Mouse (Mus musculus) frontal cortex, adult 2 months (tissue): Measurements from ENCODE around the gene Chrna4. TPM values are rescaled to one million over a fixed set of nuclear protein-coding genes. Genes with fewer than 3 reads are reported as not detected.
A peak's percentile ranks its signal among the peaks of the same experiment; 100 is the strongest.

Experiments
- DNase-seq, 2 experiments: peaks; one replicate each; pipeline ENCODE4 v3.0.0; 2022; ENCODE audit warnings: low spot score in 1 of 2; ENCODE audit errors: extremely low spot score in 1 of 2
- polyA plus RNA-seq: library from polyadenylated mRNA; depleted of rRNA; stranded (reverse); fragments of >200 nt; gene quantifications from 2 replicates; pipeline ENCODE4 v1.2.3, GENCODE M21; 2012; rRNA removed

The Chrna4 gene
- polyA plus RNA-seq: 12.3 and 13.7 TPM in 2 replicates

DNA sequence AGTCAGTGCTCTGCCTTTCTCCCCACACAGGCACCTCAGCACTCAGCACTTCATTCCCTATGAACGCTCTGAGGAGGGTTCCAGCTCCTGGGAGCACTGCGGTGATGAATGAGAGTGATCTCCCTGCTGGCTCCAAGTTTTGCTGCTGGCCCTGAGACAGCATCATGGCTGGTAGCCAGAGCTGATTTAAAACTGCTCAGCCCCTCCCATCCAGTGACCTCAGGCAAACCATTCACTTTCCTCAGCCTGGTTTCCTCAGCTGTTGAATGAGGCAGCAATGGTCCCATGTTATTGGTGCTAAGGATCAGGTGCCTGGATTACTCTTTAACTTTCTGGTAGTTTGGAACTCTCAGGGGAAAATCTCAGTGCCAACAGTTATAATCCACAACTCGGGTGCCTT lies at the start of gene Chrna4:
Gene Chrna4 (minus strand): TSS at position 110 of the 400 bp plus-strand sequence.
- no peak for DNase-seq

DNA sequence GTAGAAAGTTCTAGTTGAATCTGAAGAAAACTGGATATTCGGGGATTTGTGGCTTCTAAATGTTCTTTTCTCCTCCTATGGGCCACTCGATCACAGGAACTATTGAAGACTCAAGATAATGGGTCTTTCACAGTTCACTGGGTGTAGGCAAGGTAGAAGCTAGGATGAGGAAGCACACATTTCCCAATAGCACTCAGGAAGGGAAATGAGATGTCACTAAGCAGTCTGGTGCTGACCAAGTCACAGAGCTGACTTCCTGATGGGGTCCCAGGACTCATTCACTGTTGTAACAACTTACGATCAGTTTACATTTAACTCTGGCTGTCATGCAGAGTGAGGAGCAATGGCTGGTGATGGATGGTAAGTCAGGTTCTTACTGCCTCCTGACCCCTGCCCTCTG lies 46.8 kb upstream of the Chrna4 start:
- no peak for DNase-seq

DNA sequence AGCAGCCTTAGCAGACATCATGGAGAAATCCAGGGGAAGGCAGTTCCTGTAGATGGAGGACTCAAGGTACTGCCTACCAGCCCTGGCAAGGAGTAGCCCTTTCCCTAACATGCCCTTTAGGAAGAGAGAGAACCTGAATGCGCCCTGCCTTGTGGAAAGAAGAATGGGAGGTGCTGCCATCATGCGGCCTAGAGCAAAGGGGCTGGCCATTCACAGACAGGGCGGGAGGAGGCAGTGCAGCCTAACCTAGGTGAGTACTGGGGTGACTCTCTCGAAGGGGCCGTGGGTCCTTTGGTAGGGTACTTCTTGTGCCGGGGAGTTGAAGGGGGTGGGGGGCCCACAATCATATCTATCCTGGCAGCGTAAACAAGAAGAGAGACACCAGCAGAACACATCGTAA lies 41.7 kb upstream of the Chrna4 start:
- DNase-seq: no peak

DNA sequence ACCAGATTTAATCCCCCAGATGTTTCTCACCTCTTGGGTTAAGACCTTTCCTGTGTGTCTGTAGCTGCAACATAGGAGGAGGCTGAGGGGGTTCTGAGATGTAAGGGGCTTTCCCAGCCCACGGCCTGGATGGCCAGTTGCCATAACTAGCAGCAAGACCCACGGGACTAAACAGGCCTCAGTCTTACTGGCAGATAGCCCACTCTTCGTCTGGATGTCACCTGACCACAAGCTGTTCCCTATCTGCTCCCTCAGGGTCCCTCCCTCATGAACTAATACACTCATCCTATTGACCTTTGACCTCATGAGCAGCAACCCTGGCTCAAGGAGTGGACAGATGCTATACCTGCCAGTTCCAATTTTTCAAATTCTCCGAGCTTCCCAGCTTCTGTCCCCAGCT lies 40.6 kb upstream of the Chrna4 start:
- DNase-seq: no peak

DNA sequence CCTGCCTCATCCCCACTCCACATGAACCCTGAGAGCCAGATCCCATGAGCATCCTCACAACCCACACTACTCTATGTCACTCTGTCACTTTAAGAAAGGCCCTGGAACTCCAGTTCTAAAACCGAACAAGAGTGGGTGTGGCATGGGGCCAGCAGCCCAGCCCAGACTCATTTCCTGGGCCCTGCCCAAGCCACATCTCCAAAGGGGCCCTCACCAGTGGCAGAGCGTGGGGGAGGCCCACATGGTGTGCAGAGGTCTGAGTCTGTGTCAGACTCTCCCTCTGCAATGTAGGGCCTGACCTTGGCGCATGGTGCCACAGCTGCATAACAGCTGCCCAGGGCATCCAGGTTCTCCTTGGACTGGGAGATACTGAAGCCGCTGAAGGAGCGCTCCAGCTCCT lies 37.5 kb upstream of the Chrna4 start:
- peak in 1 of 2 experiments; percentile 78 for DNase-seq

DNA sequence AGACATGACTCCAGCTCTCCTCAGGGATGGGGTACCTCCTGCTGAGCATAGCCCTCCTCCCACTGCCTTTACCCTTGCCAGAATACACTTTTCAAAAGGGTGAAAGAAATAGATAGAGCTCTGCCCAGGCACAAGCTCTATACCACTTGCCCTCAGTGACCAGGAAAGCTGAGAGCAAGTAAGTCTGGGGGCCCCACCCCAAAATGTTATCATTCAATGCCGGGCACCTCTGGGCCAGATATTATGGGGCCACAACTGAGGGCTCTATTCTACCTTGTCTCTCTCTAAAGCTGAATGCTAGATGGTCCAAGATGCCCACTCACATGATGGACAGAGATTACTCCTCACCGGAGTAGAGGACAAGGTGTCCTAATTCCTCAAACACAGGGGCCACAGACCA lies 36.2 kb upstream of the Chrna4 start:
- no peak for DNase-seq

DNA sequence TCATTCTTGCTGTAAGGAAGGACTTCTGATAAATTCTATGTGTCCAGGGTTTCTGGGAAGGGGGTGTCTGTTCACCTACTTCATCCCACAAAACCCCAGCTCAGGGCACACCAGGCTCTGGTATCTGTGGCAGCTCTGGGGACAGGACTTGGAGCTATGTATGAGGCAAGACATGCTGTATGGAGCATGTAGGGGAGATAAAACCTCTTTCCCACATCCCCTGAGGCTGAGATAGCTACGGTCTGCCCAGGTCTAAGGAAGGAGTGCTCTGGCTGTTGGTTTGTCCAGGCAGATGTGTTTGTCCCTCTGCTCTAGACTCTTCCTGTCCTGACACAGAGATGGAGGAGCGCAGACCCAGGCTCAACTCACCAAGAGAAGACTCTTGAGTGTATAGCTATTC lies 35.6 kb upstream of the Chrna4 start:
- DNase-seq: no peak

DNA sequence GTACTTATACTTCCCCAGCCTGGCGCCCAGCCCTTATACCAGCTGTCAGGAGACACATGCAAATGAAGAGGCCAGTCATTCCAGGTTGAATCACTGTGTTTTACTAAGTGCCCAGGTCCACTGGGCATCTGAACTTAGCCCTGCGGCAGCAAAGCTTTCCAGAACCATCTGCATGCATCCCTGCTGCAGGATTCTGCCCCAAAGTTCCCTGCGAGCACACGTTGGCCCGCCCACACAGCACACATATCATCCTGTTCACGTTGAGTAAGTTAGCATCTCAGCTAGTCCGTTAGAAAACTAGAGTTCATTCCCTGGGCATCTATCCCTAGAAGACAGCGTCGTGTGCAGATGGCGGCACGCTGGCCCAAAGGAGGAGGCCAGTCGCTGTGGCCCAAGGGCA lies 32.2 kb upstream of the Chrna4 start:
- no peak for DNase-seq

DNA sequence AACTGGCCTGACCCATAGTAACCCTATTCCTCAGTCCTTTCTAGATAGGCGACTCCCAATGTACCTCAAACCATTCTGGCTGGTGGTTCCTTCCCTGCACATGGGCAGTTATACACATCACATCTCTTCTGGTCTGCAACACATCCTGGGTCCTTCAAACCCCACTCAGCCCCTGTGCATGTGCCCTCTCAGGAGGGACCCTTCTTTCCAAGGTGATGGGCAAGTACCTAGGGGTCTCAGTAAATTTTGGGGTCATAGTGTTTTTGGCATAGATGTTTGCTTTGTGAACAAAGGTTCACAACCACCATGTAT lies 29.0 kb upstream of the Chrna4 start:
- no peak for DNase-seq

DNA sequence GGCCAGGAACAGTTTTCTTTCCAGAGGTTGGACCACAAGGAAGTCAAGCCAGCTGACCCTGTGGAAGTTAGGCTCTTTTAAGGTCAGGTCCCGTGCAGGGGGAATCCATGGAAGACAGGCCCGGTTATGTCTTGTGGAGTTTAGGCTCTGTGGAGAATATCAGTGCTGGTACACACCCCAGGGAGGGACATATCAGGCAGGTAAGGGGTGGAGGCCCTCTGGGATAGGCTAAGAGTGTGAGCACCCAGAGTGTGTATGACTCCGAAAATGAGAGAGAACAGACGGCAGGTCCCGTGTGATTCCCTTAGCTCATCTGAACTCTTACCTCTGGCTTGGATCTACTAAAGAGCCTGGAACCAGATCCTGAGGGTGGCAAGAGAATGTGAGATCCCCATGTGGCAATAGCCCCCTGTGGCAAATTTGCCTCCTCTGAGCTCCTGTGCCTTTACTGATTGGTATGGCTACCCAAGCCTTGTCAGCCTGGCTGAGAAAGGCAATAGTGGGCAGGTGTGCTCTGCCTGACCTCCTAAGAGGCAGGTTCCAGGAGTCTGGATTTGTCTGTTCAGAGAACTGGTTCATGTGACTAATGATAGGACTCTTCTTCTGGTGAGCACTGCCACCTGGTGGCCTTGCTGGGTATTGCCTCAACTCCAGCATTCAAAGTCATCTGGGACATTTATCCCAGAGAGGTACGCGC lies 28.5 kb upstream of the Chrna4 start:
- DNase-seq: peak; percentile 81 to 97

DNA sequence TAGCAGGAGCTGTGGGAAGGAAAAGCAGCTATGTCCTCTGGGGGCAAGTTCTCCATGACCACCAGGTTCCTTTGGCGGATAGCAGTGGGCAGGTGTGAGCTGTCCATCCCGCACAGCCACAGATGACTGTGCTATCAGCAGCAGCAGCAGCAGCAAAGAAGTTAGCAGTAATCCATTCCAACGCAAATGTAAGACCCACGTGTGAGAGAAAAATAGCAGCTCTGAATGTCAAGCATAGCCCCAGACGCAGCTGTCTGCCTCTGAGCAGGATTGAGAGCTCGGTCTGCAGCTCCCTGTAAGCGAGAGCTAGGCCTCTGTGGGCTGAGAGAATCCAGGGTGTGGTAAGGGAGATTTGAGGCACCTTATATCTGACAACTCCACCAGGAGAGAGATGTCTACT lies 26.8 kb upstream of the Chrna4 start:
- DNase-seq: peak; percentile 80 to 85

DNA sequence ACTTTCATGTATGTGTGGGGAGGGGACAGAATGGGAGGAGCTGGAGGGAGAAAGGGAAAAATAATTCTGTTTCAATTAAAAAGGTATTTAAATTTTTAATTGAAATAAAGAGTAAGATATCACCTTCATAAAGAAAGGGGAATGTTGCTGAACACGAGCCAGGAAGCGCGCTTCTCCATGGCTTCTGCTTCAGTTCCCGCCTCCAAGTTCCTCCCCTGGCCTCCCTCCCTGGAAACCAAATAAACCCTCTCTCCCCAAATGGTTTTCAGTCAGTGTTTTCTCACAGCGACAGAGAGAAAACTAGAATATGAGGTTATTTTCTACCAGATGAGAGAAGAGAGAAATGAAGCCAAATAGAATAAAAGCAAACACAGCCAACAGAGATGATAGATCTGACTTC lies 25.2 kb upstream of the Chrna4 start:
- peak in 1 of 2 experiments; percentile 63 for DNase-seq

DNA sequence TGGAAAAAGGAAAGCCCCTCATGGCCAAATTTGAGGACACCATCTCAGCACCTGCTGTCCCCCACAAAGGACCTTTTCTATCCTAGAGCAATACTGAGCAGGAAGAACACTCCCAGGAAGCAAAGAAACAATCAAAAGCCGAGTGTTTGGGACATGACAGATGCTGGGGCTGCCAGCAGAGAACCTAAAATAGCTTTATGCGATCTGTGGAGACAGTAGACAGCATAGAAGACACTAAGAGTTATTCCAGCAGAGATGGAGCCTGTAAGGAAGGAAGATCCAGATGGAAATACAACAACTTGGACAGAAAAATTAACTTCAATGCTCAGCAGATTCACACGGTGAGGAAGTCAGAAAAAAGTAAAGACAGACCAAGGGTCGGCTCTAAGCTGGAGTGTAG lies 22.5 kb upstream of the Chrna4 start:
- DNase-seq: peak in 1 of 2 experiments; percentile 46

DNA sequence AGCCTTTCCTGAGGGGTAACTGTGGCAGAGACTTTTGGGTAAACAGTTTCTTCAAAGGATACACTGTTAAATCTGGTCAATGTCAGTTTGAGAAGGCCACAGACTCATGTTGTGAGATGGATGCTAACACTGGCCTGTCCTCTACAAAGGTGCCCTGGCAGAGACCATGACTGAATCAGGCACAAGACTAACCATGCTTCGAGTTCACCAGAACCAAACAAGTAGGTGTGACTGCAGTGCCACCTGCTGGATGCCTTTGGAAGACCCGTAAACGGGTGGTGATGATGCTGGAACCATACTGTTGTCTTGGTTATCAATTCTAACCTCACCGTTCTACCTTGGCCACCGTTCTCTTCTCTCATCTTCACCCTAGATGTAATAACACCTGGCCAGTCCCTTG lies 16.8 kb upstream of the Chrna4 start:
- peak; percentile 74 to 93 for DNase-seq

DNA sequence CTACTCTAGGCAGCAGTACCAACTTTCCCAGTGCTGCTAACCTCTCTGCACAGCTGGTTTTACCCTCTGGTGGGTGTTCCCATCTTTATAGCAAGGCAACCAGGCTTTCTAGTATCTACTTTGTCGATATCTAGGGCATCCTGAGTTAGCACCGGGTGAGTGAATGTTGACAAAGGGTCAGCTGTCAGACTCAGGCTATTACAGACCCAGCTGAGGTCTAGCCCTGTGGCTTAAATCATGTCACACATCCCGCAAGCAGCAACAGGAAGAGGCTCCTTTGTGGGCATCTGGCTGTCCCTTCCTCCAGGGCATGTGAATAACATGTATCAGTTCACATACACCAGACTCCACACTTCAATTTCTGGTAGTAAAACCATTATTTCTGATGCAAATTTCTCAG lies 14.8 kb upstream of the Chrna4 start:
- DNase-seq: no peak

DNA sequence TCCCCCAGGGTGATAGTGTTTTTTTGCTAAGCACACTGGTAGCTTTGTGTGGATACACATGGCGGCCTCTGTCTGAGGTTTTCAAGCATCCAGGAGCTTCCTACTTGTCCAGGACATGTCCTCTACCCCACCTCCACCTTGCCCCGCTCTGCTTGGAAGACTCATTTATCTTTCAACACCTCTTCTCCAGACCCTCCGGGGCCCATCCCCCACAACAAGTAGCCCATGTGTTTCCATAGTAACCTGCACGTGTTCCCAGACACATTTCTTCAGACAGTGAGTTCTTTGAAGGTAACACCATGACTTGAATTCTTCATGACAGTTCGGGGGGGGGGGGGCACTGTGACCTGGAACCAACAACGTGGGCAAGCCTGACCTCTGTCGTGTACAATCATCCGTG lies 14.0 kb upstream of the Chrna4 start:
- DNase-seq: no peak

DNA sequence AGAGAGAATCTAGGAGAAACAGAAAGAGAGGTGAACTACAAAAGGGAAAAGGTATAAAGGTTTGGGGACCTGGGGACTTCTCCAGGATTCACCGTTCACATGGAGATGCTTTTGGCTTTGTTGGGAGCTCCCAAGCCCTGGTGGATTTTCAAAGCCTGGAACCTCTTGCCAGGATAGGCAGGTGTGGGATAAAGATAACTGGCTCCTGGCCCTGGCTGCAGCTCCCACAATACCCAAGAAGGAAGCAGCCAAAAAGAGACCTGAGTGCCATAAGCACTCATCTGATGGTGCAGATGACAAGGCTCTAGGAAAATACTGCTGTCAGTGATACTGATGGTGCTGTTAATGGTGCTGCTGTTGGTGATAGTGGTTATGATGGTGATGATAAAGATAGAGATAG lies 8.8 kb upstream of the Chrna4 start:
- no peak for DNase-seq

DNA sequence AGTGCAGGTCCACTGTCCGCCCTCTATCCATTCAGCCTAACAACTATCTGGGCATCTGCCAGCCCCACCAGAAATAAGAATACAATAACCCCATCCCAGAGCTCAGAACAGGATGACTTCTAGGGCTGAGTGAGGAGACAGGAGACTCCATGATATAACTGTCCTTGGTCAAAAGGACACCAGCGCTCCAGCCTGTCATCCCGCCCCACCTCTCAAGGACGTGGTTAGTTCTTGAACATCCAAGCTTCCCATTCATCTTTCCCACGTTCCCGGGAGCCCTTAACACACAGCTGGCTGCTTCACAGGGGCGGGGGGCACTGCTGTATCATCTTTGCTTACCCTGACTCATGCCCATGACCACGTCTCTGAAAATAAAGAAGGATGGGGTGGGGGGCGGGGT lies 5.6 kb upstream of the Chrna4 start:
- no peak for DNase-seq

DNA sequence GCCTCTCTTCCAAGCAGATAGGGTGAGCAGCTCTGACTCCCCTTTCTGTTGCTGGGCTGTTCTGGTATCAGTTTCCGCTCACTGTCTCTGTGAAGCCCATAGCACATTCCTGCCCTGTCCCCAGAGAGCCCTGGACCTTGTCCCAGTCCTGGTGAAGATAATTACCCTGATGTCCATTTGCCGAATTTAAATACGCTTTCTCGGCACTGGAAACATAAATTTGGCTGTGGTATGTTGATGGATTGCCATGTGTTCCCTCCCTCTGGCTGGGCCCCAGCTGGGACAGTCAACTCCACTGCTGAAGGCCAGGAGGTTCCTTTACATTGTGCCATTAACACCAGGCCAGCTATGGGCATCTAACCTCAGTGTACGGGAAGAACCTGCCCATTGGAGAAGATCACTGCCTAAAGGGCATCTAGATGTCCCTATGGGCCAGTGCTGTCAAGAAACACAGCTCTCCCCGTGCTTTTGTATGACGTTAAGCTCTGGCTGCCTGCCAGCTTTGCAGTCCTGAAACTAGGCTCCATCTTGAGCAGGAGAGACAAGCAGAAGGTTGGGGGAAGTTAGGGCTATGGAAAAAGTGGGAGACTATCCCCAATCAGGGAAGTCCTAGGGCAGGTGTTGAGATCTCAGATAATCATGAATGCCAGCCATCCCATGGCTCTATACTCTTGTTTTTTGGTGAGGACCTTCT lies 5.1 kb upstream of the Chrna4 start:
- no peak for DNase-seq

DNA sequence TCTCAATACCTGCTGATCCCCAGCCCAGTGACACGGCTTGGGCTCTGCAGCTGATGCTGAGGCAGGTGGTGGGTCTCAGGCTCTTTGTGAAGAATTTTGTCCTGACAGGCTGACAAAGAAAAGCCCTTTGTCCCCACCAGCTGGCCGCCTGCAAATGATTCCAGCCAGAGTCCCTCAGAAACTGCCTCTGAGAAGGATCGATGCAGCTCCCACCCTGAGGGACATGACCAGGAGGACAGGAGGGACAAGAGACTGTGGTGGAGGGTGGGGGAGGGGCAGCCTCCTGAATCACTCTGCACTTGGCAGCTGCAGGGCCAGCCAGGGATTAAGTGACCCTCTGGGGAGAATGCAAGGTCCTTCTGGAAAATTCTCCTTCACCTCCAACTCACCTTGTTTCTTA lies 655 bp upstream of the Chrna4 start:
- no peak for DNase-seq

DNA sequence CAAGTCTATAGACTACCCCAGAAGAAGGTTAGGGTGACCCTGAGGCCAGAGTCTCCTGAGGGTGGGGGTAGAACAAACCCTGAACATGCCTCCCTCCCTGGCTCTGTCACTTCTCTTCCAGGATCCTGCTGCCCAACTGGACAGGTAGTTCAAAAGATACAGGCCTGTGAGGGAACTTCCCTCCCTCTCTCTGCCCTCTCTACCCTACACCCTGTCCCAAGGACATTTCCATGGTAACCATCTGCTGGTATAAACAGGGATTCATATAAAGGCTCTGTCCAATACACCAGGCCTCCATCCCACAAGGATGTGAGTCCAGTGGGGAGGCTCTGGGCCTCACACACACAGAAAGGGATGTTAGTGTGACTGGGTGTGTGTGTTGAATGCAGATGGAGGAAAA lies 970 bp downstream of the Chrna4 start:
- DNase-seq: no peak

DNA sequence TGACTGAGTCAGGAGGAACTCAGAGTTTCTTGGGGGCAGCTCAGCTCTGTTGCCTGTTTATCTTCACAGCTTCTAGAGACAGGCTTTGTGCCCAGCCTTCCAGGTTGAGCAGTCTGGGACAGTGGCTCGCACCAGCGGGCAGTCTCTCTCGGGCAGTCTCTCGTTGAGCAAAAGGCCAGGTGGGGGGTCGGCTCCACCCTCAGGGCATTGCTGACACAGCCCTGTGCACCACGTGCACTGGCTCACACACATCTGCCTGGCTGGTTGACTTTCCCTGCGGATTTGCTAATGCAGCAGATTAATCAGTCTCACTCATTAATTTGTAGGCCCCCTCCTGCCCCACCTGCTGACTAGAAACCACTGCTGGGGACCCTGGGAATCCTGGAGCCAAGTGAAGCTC lies 1.4 kb downstream of the Chrna4 start:
- DNase-seq: no peak

DNA sequence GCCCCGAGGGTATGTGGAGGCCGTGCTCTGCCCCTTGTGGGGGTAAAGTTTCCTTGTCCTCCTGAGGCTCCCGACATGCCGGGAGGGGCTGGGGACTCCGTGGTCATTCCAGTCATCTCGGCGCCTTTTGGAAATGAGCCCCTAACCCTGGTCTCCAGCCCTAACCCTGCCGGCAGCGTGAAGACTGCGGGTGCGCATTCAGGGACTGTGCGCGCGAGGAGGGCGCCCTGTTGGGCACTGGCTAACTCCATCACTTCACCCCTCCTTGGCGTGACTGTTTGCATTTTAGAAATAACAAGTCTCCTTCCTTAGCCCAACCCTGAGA lies 4.0 kb downstream of the Chrna4 start:
- no peak for DNase-seq
